Mouse (Mus musculus) lung, embryonic 14.5 days (tissue): Measurements from ENCODE around the gene Hist1h4m. TPM values are rescaled to one million over a fixed set of nuclear protein-coding genes. Genes with fewer than 3 reads are reported as not detected.
"Not testable (repeated sequence)": the region's sequence is repeated elsewhere in the genome, so short reads cannot be mapped to it uniquely, and the experiment has no call there.

Source experiments
- ATAC-seq: fragments of 200-750 bp; cut with Nextera tagmentation; 2 replicates; pipeline ENCODE4 v1.8.0; 2017; ENCODE audit warnings: mild to moderate bottlenecking, moderate TSS enrichment, moderate library complexity; ENCODE audit not compliant: insufficient read depth
- DNase-seq: peaks from one replicate; pipeline ENCODE4 v3.0.0-alpha.2; 2015
- H3K27ac ChIP-seq: fragments of 300-500 bp; sonication (generic); 2 replicates; pipeline ENCODE4 v1.5.1; 2014; ENCODE audit warnings: low read depth, mild to moderate bottlenecking, moderate library complexity
- H3K27me3 ChIP-seq: fragments of 300-500 bp; sonication (generic); 2 replicates; pipeline ENCODE4 v1.6.1; 2014; ENCODE audit warnings: low read length, control low read depth; ENCODE audit not compliant: insufficient read depth
- H3K36me3 ChIP-seq: fragments of 300-500 bp; sonication (generic); 2 replicates; pipeline ENCODE4 v1.6.1; 2014; ENCODE audit warnings: control low read depth; ENCODE audit not compliant: insufficient read depth
- H3K4me1 ChIP-seq: fragments of 300-500 bp; sonication (generic); 2 replicates; pipeline ENCODE4 v1.6.1; 2014; ENCODE audit warnings: antibody characterized with exemption, control low read depth; ENCODE audit not compliant: insufficient read depth
- H3K4me2 ChIP-seq: fragments of 300-500 bp; sonication (generic); 2 replicates; pipeline ENCODE4 v1.6.1; 2014; ENCODE audit warnings: mild to moderate bottlenecking
- H3K4me3 ChIP-seq: fragments of 300-500 bp; sonication (generic); 2 replicates; pipeline ENCODE4 v1.5.1; 2014; ENCODE audit warnings: low read depth, low read length
- H3K9ac ChIP-seq: fragments of 300-500 bp; sonication (generic); 2 replicates; pipeline ENCODE4 v1.6.1; 2014
- H3K9me3 ChIP-seq: fragments of 300-500 bp; sonication (generic); 2 replicates; pipeline ENCODE4 v1.6.1; 2016; ENCODE audit warnings: low read depth, low read length, control low read depth
- CTCF ChIP-seq: IDR thresholded peaks from 2 replicates; pipeline ENCODE4 v1.5.1; 2016; ENCODE audit warnings: antibody characterized with exemption, low read depth
- WGBS: fragments of 180-500 bp; shearing (Covaris S2); extraction: QIAGEN DNeasy Blood & Tissue Kit; methylation state at CpG from one replicate; pipeline ENCODE4 v1.1.7; 2014; 5-methylcytosine and 5-hydroxymethylcytosine counted together
- polyA plus RNA-seq: library from polyadenylated mRNA; unstranded; fragments of >200 nt; fragmentation: Nextera tagmentation; extraction: Ambion mirVana; gene quantifications from 2 replicates; pipeline ENCODE4 v1.2.1, GENCODE M21; 2014

The Hist1h4m gene
- polyA plus RNA-seq, 1 experiment from 2014 or later: not detected

- no peak for TF ChIP-seq CTCF
- no peaks in the 10 kb centered on the region for H3K36me3 ChIP-seq
- DNase-seq (no peak), ATAC-seq (no peak)
- no peaks in the 10 kb centered on the region for H3K9me3 ChIP-seq
- no peaks in the 10 kb centered on the region for H3K27me3 ChIP-seq
- H3K4me2 ChIP-seq: no peak overlapping the region
- H3K27ac ChIP-seq: no peak overlapping the region
- no peak overlapping the region for H3K4me3 ChIP-seq
- H3K4me1 ChIP-seq: no peaks in the 10 kb centered on the region
- no peak overlapping the region for H3K9ac ChIP-seq
- 67% methylated on average over 3 of the region's 3 CpGs for WGBS
Observed at GRCm38 (mm10) chr13:21828511-21828910, 17.0 kb downstream of the Hist1h4m start.

GRCm38 (mm10) chr13:21830344-21830743 lies 18.8 kb downstream of the Hist1h4m start:
- Histone ChIP-seq H3K4me3 (no peak overlapping the region), H3K9ac (no peak overlapping the region), H3K4me2 (peak overlapping the region; percentile 20), H3K4me1 (no peaks in the 10 kb centered on the region), H3K27me3 (no peaks in the 10 kb centered on the region), H3K36me3 (no peaks in the 10 kb centered on the region), H3K9me3 (no peaks in the 10 kb centered on the region), H3K27ac (peak overlapping the region; percentile 42)
- ATAC-seq (no peak), DNase-seq (no peak)
- no peak for TF ChIP-seq CTCF
- 81% methylated on average over 10 of the region's 10 CpGs for WGBS

- H3K4me2 ChIP-seq: peak within 1 kb of the TSS; percentile 43
- not testable (repeated sequence) for H3K4me1 ChIP-seq
Observed at GRCm38 (mm10) chr13:21831418-21832394, 20.2 kb downstream of the Hist1h4m start, which contains the start of gene Hist1h4n. Gene Hist1h4n (minus strand): TSS chr13:21832196.

GRCm38 (mm10) chr13:21833461-21833860 lies 21.9 kb downstream of the Hist1h4m start, which contains the start of the genes Hist1h2ap and Hist1h2br:
Gene Hist1h2ap (minus strand): TSS chr13:21833507.
Gene Hist1h2br (plus strand): TSS chr13:21833743.
- H3K9ac ChIP-seq, H3K36me3 ChIP-seq, H3K4me3 ChIP-seq, H3K9me3 ChIP-seq, H3K4me1 ChIP-seq, H3K27me3 ChIP-seq, H3K4me2 ChIP-seq, DNase-seq, H3K27ac ChIP-seq: not testable (repeated sequence)
- no CpG with 5 or more reads among the region's 24 CpGs for WGBS
- ATAC-seq: peak; percentile 92

More at GRCm38 (mm10) chr13:21831418-21832394, 20.2 kb downstream of the Hist1h4m start, which contains the start of gene Hist1h4n:
- DNase-seq, H3K36me3 ChIP-seq, H3K9me3 ChIP-seq, H3K9ac ChIP-seq, H3K27me3 ChIP-seq: not testable (repeated sequence)
- ATAC-seq: peak; percentile 82
- peak within 1 kb of the TSS; percentile 60; the same call in 1 of the 2 replicates for H3K27ac ChIP-seq
- H3K4me3 ChIP-seq: peak within 1 kb of the TSS; percentile 19; the same call in 1 of the 2 replicates
- WGBS: under 1% methylated on average over 22 of the region's 58 CpGs

GRCm38 (mm10) chr13:21840508-21840907 lies 29.0 kb downstream of the Hist1h4m start:
- WGBS: no CpG with 5 or more reads among the region's 4 CpGs
- H3K4me1 ChIP-seq, H3K36me3 ChIP-seq, H3K9ac ChIP-seq, DNase-seq, H3K9me3 ChIP-seq, H3K27me3 ChIP-seq, H3K4me2 ChIP-seq, H3K27ac ChIP-seq, H3K4me3 ChIP-seq: not testable (repeated sequence)
- ATAC-seq: peak; percentile 72; the same call in 1 of the 2 replicates

GRCm38 (mm10) chr13:21846356-21846755 lies 34.8 kb downstream of the Hist1h4m start:
- H3K4me2 ChIP-seq, H3K4me1 ChIP-seq, H3K36me3 ChIP-seq, DNase-seq, ATAC-seq, H3K27me3 ChIP-seq, H3K27ac ChIP-seq, H3K4me3 ChIP-seq, H3K9me3 ChIP-seq, H3K9ac ChIP-seq: not testable (repeated sequence)

GRCm38 (mm10) chr13:21847883-21848282 lies 36.3 kb downstream of the Hist1h4m start:
- no peak for ATAC-seq
- Histone ChIP-seq H3K36me3 (no peaks in the 10 kb centered on the region), H3K9me3 (no peaks in the 10 kb centered on the region), H3K4me1 (no peaks in the 10 kb centered on the region), H3K27ac (no peak overlapping the region), H3K4me3 (no peak overlapping the region), H3K9ac (no peak overlapping the region), H3K4me2 (no peak overlapping the region), H3K27me3 (no peaks in the 10 kb centered on the region)
- TF ChIP-seq CTCF: no peak
- 16% methylated on average over 8 of the region's 8 CpGs for WGBS
- DNase-seq: peak; percentile 51

- H3K27me3 ChIP-seq, H3K27ac ChIP-seq, ATAC-seq, H3K9ac ChIP-seq, H3K4me3 ChIP-seq, H3K4me2 ChIP-seq, DNase-seq, H3K4me1 ChIP-seq, H3K36me3 ChIP-seq, H3K9me3 ChIP-seq: not testable (repeated sequence)
- WGBS: 52% methylated on average over 1 of the region's 1 CpGs
Observed at GRCm38 (mm10) chr13:21850696-21851095, 39.1 kb downstream of the Hist1h4m start.
